Mouse (Mus musculus) ovary, postnatal 10 days (tissue): Measurements from ENCODE around the gene Flot1.

Experiments
- DNase-seq: peaks from one replicate; pipeline ENCODE4 v3.0.0; 2022; ENCODE audit warnings: low spot score

The Flot1 gene

GRCm38 (mm10) chr17:35868961-35869345 is 45.9 kb downstream of the Flot1 start:
- DNase-seq = no peak

- no peak for DNase-seq
Observed at GRCm38 (mm10) chr17:35869346-35870067, 46.5 kb downstream of the Flot1 start.

- no peak for DNase-seq
Observed at GRCm38 (mm10) chr17:35870151-35870883, 47.3 kb downstream of the Flot1 start.

- no peak for DNase-seq
Observed at GRCm38 (mm10) chr17:35870884-35871696, 48.1 kb downstream of the Flot1 start.

GRCm38 (mm10) chr17:35873774-35874519 is 50.9 kb downstream of the Flot1 start:
- peak; percentile 78 for DNase-seq

GRCm38 (mm10) chr17:35874721-35875120 is 51.7 kb downstream of the Flot1 start:
- DNase-seq = no peak

- peak; percentile 69 for DNase-seq
Observed at GRCm38 (mm10) chr17:35879245-35880057, 56.4 kb downstream of the Flot1 start, which contains the start of gene Dhx16. Gene Dhx16 (plus strand): TSS chr17:35879819.
